Mouse (Mus musculus) midbrain, embryonic 16.5 days (tissue): ENCODE data around the gene Mapkapk3. TPM values are rescaled to one million over a fixed set of nuclear protein-coding genes. Genes with fewer than 3 reads are reported as not detected.

Experiments
- ATAC-seq: fragments of 200-750 bp; cut with Nextera tagmentation; 2 replicates; pipeline ENCODE4 v1.8.0; 2017; ENCODE audit warnings: moderate TSS enrichment
- H3K27ac ChIP-seq: fragments of 300-500 bp; sonication (generic); 2 replicates; pipeline ENCODE4 v1.5.1; 2014; ENCODE audit warnings: mild to moderate bottlenecking, low read length, mixed read lengths
- H3K27me3 ChIP-seq: fragments of 300-500 bp; sonication (generic); 2 replicates; pipeline ENCODE4 v1.6.1; 2014; ENCODE audit warnings: low read depth, low read length, mixed read lengths; ENCODE audit not compliant: control insufficient read depth, insufficient read depth
- H3K36me3 ChIP-seq: fragments of 300-500 bp; sonication (generic); 2 replicates; pipeline ENCODE4 v1.6.1; 2014; ENCODE audit warnings: mild to moderate bottlenecking, low read length, moderate library complexity, mixed read lengths; ENCODE audit not compliant: control insufficient read depth, insufficient read depth
- H3K4me1 ChIP-seq: fragments of 300-500 bp; sonication (generic); 2 replicates; pipeline ENCODE4 v1.6.1; 2014; ENCODE audit warnings: mild to moderate bottlenecking, low read length, mixed read lengths; ENCODE audit not compliant: control insufficient read depth, insufficient read depth
- H3K4me2 ChIP-seq: fragments of 300-500 bp; sonication (generic); 2 replicates; pipeline ENCODE4 v1.6.1; 2014; ENCODE audit warnings: mild to moderate bottlenecking, low read length, mixed read lengths
- H3K4me3 ChIP-seq: fragments of 300-500 bp; sonication (generic); 2 replicates; pipeline ENCODE4 v1.5.1; 2014; ENCODE audit warnings: low read depth, mild to moderate bottlenecking, low read length, moderate library complexity, mixed read lengths
- H3K9ac ChIP-seq: fragments of 300-500 bp; sonication (generic); 2 replicates; pipeline ENCODE4 v1.6.1; 2014; ENCODE audit warnings: low read depth, low read length, mixed read lengths
- H3K9me3 ChIP-seq: fragments of 300-500 bp; sonication (generic); replicated peaks from 2 replicates; pipeline ENCODE4 v1.6.1; 2014; ENCODE audit warnings: mild to moderate bottlenecking, low read length, mixed read lengths; ENCODE audit not compliant: control insufficient read depth, poor library complexity, severe bottlenecking
- WGBS: fragments of 180-500 bp; shearing (Covaris S2); extraction: QIAGEN DNeasy Blood & Tissue Kit; methylation state at CpG from one replicate; pipeline ENCODE4 v1.1.7; 2014; 5-methylcytosine and 5-hydroxymethylcytosine counted together
- polyA plus RNA-seq: library from polyadenylated mRNA; unstranded; fragments of >200 nt; fragmentation: Nextera tagmentation; extraction: Ambion mirVana; gene quantifications from 2 replicates; pipeline ENCODE4 v1.2.1, GENCODE M21; 2015

The Mapkapk3 gene
- polyA plus RNA-seq, 1 experiment from 2014 or later = 1.9 TPM

GRCm38 (mm10) chr9:107288711-107289110 is 966 bp downstream of the Mapkapk3 start:
- WGBS = 36% methylated on average over 8 of the region's 8 CpGs
- Histone ChIP-seq H3K27me3 (peaks cover 10% of the 10 kb centered on the region), H3K36me3 (no peaks in the 10 kb centered on the region), H3K4me2 (peak overlapping the region; percentile 83), H3K4me3 (peak overlapping the region; percentile 39), H3K27ac (no peak overlapping the region), H3K9ac (no peak overlapping the region), H3K9me3 (no peaks in the 10 kb centered on the region), H3K4me1 (peaks cover 8% of the 10 kb centered on the region)
- ATAC-seq = no peak

- H3K36me3 ChIP-seq = no peaks in the 10 kb centered on the region
- H3K9ac ChIP-seq = no peak overlapping the region
- no peak overlapping the region for H3K4me3 ChIP-seq
- peaks cover 8% of the 10 kb centered on the region for H3K4me1 ChIP-seq
- no peak overlapping the region for H3K4me2 ChIP-seq
- no peak for ATAC-seq
- peaks cover 10% of the 10 kb centered on the region for H3K27me3 ChIP-seq
- 96% methylated on average over 14 of the region's 14 CpGs for WGBS
- H3K27ac ChIP-seq = no peak overlapping the region
- H3K9me3 ChIP-seq = no peaks in the 10 kb centered on the region
These were observed 1.5 kb downstream of the Mapkapk3 start for GRCm38 (mm10) chr9:107288105-107288650.

- Histone ChIP-seq H3K27ac (no peak overlapping the region), H3K9me3 (no peaks in the 10 kb centered on the region), H3K4me3 (no peak overlapping the region), H3K4me1 (peaks cover 8% of the 10 kb centered on the region), H3K27me3 (peaks cover 9% of the 10 kb centered on the region), H3K36me3 (no peaks in the 10 kb centered on the region), H3K9ac (no peak overlapping the region), H3K4me2 (no peak overlapping the region)
- ATAC-seq = no peak
- 73% methylated on average over 2 of the region's 2 CpGs for WGBS
These were observed 2.4 kb downstream of the Mapkapk3 start for GRCm38 (mm10) chr9:107287294-107287693.

GRCm38 (mm10) chr9:107285009-107285408 is 4.7 kb downstream of the Mapkapk3 start:
- H3K4me1 ChIP-seq = peaks cover 8% of the 10 kb centered on the region
- 23% methylated on average over 3 of the region's 3 CpGs for WGBS
- H3K27me3 ChIP-seq = peaks cover 8% of the 10 kb centered on the region
- no peak overlapping the region for H3K4me3 ChIP-seq
- no peak overlapping the region for H3K9ac ChIP-seq
- ATAC-seq = no peak
- no peak overlapping the region for H3K4me2 ChIP-seq
- H3K9me3 ChIP-seq = no peaks in the 10 kb centered on the region
- H3K27ac ChIP-seq = no peak overlapping the region
- H3K36me3 ChIP-seq = no peaks in the 10 kb centered on the region

- Histone ChIP-seq H3K4me2 (no peak overlapping the region), H3K27ac (no peak overlapping the region), H3K9me3 (no peaks in the 10 kb centered on the region), H3K4me3 (no peak overlapping the region), H3K36me3 (no peaks in the 10 kb centered on the region), H3K9ac (no peak overlapping the region), H3K4me1 (peaks cover 9% of the 10 kb centered on the region; the same call in 1 of the 2 replicates), H3K27me3 (no peaks in the 10 kb centered on the region; the same call in 1 of the 2 replicates)
- no peak for ATAC-seq
- 89% methylated on average over 9 of the region's 9 CpGs for WGBS
These were observed 6.7 kb downstream of the Mapkapk3 start for GRCm38 (mm10) chr9:107282951-107283350.

GRCm38 (mm10) chr9:107281241-107281987 is 8.3 kb downstream of the Mapkapk3 start:
- Histone ChIP-seq H3K9me3 (no peaks in the 10 kb centered on the region), H3K9ac (no peak overlapping the region), H3K4me1 (peaks cover 9% of the 10 kb centered on the region; the same call in 1 of the 2 replicates), H3K36me3 (no peaks in the 10 kb centered on the region), H3K4me3 (no peak overlapping the region), H3K27me3 (no peaks in the 10 kb centered on the region), H3K27ac (no peak overlapping the region), H3K4me2 (no peak overlapping the region)
- ATAC-seq = no peak
- 89% methylated on average over 5 of the region's 5 CpGs for WGBS

GRCm38 (mm10) chr9:107280322-107281027 is 9.2 kb downstream of the Mapkapk3 start:
- H3K27ac ChIP-seq = no peak overlapping the region
- no peaks in the 10 kb centered on the region for H3K9me3 ChIP-seq
- ATAC-seq = no peak
- 41% methylated on average over 13 of the region's 13 CpGs for WGBS
- no peaks in the 10 kb centered on the region for H3K36me3 ChIP-seq
- no peak overlapping the region for H3K4me3 ChIP-seq
- no peak overlapping the region for H3K9ac ChIP-seq
- H3K4me2 ChIP-seq = 0 out of 2 replicates have a peak overlapping the region, but pooled peaks have one; percentile 10
- peaks cover 9% of the 10 kb centered on the region; the same call in 1 of the 2 replicates for H3K4me1 ChIP-seq
- no peaks in the 10 kb centered on the region for H3K27me3 ChIP-seq

GRCm38 (mm10) chr9:107279378-107280321 is 10.0 kb downstream of the Mapkapk3 start:
- Histone ChIP-seq H3K4me3 (no peak overlapping the region), H3K36me3 (no peaks in the 10 kb centered on the region), H3K27ac (no peak overlapping the region), H3K9ac (no peak overlapping the region), H3K27me3 (no peaks in the 10 kb centered on the region), H3K4me2 (0 out of 2 replicates have a peak overlapping the region, but pooled peaks have one; percentile 10), H3K4me1 (peaks cover 9% of the 10 kb centered on the region; the same call in 1 of the 2 replicates), H3K9me3 (no peaks in the 10 kb centered on the region)
- WGBS = 29% methylated on average over 16 of the region's 16 CpGs
- ATAC-seq = no peak
